Mouse (Mus musculus) frontal cortex, postnatal 25 days (tissue): ENCODE measurements around the gene Kcnj14.
A peak's percentile ranks its signal among the peaks of the same experiment; 100 is the strongest.

ENCODE experiments used
- DNase-seq, 2 experiments: peaks; one replicate each; pipeline ENCODE4 v3.0.0; 2022; ENCODE audit warnings: low spot score in 2 of 2

Kcnj14 gene

DNA sequence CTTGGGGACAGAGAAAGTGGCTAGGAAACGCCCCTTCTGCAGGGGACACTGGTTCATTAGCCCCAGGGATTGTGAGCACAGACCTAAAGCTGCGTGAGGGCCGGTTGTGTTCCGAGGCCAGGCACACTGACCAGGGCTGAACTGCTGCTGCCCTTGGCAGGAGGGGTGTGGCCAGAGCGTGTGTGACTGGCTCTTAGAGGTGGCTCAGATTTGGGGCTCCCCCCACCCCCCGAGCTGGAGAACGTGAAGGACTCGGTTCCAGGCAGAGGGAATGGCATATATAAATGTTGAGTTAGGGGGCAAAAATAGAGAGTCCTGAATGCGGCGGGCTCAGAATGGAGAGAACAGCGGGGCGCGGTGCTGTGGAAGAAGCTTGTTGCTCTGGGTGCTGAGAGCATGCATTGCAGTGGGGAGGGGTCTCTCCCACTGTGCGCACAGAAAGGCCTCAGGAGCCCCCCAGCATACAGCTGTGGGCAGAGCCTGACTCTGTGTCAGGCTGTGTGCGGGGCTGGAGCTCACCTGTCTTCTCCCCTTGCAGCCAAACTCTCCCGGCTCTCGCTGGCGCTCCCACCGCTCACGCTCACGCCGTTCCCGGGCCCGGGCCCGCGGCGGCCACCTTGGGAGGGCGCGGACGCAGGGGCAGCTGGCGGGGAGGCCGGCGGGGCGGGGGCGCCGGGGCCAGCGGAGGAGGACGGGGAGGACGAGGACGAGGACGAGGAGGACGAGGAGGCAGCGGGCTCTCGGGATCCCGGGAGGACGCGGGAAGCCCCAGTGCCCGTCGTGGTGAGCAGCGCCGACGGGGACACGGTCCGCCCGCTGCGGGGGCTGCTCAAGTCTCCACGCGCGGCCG lies 26.7 kb downstream of the Kcnj14 start:
- DNase-seq = peak in 1 of 2 experiments; percentile 8

DNA sequence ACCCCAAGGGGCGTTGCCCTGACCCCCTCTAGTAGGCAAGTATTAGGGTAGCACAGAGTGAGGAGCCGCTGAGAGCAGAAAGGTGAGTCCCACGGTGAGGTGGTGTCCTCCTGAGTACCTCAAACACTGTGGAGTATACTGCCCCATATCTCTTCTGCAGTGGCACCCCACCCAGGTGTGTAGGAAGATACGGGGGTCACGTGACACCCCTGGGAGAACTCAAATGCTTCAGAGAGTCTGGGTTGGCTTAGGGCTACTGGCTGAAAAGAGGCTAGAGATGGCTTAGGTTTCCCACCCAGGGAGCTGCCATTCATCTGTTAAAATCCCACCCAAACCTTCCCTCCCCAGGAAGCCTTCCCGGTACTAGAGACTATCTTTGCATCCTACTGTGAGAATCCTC lies 27.6 kb downstream of the Kcnj14 start:
- no peak for DNase-seq

DNA sequence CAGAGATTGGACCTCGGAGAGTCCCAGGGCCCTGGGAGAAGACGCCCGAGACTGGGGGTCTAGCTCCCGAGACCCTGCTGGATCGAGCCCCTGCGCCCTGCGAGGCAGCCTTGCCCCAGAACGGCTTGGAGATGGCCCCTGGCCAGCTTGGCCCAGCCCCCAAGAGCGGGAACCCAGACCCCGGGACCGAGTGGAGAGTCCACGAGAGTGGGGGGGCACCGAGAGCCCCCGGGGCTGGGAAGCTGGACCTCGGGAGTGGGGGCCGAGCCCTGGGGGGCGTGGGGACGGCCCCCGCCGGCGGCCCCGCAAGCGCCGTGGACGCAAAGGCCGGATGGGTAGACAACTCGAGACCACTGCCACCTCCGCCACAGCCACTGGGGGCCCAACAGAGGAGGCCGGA lies 29.6 kb downstream of the Kcnj14 start:
- DNase-seq = no peak

DNA sequence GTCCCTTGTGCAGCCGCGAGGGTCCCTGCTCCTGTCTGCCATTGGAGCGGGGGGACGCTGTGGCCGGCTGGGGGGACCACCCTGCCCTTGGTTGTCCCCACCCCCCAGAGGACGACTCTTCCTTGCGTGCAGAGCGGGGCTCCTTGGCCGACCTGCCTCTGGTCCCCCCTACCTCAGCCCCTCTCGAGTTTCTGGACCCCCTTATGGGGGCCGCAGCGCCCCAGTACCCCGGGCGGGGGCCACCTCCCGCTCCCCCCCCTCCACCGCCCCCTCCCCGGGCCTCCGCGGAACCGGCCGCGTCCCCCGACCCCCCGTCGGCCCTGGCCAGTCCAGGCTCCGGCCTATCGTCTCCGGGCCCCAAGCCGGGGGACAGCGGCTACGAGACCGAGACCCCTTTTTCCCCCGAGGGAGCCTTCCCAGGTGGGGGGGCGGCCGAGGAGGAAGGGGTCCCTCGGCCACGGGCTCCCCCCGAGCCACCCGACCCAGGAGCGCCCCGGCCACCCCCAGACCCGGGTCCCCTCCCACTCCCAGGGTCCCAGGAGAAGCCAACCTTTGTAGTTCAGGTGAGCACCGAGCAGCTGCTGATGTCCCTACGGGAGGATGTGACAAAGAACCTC lies 30.5 kb downstream of the Kcnj14 start:
- DNase-seq = no peak

DNA sequence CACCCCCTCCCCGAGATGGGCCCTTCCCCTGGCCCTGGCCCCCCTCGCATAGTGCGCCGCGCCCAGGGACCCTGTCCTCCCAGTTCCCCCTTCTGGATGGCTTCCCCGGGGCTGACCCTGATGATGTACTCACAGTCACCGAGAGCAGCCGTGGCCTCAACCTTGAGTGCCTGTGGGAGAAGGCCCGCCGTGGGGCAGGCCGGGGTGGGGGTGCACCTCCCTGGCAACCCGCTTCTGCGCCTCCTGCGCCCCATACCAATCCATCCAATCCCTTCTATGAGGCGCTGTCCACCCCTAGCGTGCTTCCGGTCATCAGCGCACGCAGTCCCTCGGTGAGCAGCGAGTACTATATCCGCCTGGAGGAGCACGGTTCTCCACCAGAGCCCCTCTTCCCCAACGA lies 31.3 kb downstream of the Kcnj14 start:
- no peak for DNase-seq

DNA sequence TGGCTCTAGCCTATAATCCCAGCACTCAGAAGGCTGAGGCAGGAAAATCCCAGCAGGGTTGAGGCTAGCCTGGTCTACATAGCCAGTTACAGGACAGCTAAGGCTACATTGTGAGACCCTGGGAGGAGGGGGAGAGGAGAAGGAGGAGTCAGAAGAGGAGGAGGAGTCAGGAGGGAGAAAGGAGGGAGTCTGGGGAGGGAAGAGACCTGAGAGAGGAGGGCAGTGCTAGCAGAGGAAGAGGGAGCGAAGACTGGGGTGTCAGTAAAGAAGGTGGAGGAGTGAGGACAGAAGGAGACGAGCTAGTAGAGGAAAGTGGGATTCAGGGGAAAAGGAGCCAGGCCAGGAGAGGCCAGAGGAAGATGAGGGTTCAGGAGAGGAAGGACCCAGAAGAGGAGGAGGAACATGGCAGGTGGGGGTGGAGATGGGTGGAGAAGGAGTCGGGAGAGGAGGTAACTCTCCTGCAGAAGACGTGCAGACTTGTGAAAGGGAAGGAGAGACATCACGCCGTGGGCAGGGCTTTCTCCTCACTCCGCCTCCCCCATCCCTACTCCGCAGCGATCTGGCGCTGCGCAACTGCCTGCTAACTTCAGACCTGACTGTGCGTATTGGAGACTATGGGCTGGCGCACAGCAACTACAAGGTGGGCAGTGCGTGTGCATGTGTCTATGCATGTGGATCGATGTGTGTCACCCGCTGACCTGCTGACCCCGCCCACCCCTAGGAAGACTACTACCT lies 32.7 kb downstream of the Kcnj14 start:
- DNase-seq = no peak

DNA sequence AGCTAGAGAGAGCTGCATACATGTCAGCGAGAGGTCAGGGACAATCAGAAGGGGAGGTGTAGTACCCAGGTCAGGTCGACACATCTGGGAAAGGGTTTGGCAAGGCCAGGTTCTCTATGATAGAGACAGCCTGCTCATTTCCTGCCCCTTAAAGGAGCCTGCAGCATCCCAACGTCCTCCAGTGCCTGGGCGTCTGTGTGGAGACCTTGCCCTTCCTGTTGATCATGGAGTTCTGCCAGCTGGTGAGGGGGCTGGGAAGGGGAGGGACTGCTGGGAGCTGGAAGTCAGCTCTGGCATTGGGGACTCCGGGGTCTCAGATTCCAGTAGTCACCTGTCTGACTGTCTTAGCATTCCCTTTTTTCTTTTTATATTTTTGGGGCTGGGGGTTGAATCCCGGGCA lies 33.9 kb downstream of the Kcnj14 start:
- no peak for DNase-seq

DNA sequence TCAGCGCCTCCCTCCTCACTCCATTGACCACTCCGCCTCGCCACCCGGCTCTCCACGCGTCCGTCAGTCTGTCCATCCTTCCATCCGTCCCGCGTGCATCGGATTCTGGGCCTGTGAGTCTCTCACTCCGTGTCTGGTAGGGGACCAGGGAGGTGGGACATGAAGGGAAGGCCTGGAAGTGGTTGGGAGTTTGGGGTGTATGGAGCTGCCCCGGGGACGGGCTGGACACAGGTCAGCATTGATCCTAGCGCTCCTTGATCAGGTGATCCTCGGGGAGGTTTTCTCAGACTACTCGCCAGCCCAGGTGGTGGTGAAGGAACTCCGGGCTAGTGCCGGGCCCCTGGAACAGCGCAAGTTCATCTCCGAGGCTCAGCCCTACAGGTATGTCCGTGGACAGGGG lies 36.9 kb downstream of the Kcnj14 start:
- no peak for DNase-seq

DNA sequence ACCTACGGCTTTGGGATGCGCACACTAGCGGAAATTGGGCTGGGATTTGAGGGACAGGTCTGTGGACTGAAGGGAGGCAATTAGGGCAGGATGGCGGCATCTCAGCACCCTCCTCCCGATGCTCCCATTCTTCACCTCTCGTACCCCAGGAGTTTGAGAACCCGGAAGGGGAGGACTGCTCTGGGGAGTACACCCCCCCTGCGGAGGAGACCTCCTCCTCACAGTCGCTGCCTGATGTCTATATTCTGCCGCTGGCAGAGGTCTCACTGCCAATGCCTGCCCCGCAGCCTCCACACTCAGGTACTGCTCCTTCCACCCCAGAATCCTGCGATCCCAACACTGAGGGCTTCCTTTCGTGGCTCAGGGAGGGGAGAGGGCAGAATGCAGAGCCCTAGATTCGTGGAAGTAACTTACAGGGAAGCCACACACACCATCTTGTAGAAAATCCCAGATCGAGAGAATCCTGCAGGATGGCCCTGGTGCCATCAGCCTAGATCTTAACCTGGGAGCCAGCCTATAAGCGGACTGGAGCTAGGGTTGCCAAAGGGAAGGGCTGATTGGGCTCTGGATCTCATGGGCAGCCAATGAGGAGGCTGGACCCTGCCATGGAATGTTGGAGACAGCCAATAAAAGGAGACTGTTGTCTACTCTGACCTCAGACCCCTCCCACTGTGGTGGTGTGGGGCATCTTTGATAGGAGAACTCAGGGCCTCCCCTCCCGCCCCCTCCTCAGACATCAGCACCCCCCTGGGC lies 37.7 kb downstream of the Kcnj14 start:
- DNase-seq = no peak

DNA sequence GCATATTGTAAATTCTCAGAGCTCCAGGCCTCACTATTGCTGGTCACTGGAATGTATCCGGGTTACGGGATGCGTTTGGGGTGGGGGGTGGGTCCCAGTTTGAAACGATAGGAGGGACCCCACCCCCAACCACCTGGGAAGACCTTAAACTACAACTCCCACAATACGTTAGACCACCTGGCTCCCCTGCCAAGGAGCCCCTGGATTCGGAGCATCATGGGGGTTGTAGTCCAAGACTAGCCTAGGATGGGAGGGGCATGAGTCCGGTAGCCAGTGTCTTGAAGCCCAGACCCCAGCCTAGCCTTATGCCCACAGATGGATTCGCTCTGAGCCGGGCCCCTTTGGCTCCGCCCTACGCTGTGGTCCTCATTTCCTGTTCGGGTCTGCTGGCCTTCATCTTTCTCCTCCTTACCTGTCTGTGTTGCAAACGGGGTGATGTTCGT lies 38.4 kb downstream of the Kcnj14 start:
- DNase-seq = no peak

DNA sequence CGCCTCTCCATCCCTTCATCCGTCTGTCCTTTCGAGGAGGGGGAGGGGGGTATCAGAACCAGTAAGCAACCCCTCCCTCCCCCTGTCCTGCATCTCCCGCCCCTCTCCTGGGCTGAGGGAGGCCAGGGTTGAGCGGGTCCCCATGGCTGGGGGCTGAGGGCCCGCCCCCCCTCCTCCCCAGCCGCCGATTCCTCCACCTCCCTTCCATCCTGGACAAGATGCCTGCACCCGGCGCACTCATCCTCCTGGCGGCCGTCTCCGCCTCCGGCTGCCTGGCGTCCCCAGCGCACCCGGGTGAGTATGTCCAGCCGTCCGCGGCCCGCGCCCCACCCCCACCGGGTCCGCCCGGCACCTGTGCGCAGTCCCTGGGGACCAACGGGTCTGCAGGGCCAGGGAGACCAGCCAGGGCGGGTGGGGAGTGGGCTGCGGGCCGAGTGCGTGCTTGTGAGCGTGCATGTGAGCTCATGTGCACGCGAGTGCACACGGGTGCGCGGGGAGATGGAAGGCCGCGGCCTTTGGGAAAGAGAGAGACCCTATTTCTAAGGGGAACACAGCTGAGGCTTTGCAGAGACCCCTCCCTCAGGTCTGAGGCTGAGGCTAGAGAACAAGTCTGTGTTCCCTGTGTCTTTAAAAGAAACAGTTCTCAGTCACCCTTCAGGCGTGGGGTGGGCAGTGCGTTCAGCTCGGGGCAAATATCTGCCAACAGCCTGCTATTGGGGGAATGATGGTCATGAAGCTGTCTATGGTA lies 39.0 kb downstream of the Kcnj14 start:
- no peak for DNase-seq

DNA sequence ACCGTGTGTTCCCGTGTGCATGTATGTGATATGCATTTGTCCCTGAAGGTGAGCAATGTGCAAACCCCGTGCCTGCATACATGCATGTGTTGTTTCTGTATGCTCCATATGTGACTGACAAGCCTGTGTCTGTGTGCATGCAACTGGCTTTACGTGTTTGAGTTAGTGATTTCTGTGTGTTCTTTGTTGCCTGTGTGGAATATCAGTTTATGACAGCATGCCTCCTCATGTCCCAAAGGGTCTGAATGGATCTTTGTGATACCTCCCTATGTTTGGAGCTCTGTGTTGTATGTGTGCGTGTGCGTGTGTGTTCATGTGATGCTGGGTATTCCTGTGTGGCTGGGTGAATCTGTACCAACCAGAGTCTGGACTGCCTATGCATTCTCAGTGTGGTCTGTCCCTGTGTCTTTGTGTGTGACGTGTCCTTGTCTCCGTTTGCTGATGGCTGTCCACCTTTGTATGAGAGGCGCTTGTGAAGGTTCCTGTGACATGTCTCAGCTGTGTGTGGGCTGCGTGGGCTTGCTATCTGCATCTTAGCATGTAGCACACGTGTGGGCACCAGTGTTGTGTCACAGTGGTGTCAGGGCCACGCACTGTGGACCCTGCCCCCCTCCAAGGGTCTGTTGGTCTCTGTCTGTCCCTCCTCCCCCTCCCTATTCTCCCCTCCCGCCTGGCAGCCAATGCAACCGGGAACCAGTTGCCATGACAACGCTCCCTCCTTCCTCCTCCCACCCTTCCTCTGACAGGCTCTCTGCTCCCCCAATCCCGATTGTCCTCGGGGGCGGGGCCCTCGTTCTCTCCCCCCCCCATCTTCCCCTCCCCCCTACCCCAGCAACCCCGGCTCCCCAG lies 39.8 kb downstream of the Kcnj14 start, which contains the start of gene Sult2b1:
Gene Sult2b1, minus strand, starts transcription at position 146 of the 849 bp plus-strand sequence.
- peak; percentile 71 to 78 for DNase-seq

DNA sequence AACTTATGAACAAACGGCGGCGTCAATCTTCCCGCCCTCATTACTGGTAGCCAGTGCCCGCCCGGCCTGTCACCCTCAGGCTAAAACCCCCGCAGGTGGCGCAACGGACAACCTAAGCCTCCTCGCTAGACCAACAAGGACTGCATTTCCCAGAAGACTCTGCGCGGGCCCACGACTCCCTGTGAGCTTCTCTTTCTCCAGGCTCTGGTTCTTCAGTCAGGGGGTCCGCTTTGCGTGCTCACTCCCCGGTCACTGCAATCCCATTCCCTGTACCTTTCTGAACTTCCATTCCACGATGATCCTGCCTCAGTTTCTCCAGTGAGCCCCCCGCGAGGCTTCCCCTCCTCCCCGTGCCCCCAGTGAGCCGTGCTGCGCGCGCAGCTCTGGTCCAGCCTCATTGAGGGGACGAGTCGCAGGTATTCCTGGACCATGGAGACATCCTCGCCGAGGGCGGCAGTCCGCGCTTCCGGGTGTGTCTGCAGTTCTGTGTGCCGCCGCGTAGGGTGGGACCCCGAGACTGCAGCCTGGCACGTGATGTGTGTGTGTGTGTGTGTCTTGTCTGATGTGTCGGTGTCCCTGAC lies 41.0 kb downstream of the Kcnj14 start, which contains the start of gene Lmtk3:
Gene Lmtk3, plus strand, starts transcription at position 228 of the 581 bp plus-strand sequence.
- peak; percentile 65 for DNase-seq

DNA sequence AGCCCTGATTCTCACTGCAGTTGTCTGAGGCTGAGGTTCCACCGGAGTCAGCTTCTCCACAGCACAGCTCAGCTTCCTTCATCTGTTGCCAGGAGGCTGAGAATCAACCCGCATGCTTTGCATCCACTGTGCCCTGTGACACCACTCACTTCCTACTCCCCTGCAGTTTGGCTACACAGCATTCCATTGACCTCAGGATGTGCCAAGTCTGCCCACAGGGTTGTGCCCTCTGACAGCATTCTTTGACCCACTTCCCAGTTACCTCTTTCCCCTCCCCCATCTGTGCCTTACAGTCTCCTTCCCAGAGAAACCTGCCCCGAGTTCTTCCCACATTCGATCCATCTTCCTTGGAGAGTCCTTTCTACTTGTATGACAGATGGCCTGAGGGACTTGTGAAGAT lies 42.3 kb downstream of the Kcnj14 start:
- no peak for DNase-seq

DNA sequence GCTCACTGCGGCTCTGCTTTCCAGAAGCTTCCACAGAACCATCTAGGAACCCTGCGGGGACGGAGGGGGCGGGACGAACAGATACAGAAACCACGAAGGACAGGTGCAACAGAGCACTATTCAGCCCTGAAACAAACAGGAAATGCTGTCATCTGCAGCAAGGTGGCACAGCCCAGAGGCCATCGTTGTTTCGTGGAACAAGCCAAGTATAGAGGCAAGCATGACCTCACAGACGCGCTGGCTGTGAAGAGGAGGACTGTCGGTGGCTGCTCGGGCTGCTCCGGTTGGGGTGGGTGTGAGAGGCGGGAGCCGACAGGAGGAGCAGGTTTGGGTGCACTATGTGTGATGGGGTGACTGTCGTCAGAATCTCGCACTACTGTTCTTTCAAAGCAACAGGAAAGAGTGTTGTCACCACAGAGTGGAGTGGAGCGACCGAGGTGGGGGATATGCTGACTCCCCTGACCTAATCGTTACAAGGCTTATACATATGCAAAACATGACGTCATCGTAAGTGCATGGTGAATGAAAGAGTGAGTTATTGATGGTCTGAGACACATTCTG lies 45.4 kb downstream of the Kcnj14 start:
- DNase-seq = no peak

DNA sequence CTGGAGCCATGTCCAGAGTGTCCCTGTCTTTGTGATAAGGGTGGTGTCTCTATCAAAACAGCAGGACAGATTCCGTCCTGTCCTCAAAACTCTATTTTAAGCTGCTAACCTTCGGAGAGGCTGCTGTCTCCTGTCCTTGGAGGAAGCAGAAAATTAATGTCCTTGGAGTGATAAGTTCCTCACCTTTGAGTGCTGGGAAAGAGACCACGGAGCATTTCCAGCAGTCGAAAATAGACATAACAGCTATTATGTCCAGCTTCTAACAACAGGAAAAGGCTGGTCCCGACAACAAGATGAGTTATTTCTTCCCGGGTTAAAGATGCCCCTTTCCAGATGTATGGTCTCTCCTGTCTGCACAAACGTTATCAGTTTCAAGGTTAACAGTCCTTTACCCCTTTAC lies 49.3 kb downstream of the Kcnj14 start:
- DNase-seq = no peak

DNA sequence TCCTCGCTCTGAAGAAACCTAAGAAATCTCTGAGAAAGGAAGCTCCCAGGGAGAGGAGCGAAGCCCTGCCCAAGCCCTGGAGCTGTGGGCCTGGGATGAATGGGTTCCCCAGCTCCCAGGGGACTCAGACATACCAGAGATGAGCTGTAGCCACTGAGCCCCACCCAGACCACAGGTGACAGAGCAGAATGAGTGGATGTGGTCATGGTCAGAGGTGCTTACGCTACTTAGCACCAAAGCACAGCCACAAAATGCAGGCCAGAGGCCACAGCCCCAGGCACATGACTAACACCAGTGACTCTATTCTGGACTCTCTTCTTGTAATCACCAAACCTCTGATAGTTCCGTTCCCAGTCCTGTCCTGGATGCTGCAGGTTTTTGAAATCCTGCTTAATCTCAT lies 53.5 kb downstream of the Kcnj14 start:
- DNase-seq = no peak

DNA sequence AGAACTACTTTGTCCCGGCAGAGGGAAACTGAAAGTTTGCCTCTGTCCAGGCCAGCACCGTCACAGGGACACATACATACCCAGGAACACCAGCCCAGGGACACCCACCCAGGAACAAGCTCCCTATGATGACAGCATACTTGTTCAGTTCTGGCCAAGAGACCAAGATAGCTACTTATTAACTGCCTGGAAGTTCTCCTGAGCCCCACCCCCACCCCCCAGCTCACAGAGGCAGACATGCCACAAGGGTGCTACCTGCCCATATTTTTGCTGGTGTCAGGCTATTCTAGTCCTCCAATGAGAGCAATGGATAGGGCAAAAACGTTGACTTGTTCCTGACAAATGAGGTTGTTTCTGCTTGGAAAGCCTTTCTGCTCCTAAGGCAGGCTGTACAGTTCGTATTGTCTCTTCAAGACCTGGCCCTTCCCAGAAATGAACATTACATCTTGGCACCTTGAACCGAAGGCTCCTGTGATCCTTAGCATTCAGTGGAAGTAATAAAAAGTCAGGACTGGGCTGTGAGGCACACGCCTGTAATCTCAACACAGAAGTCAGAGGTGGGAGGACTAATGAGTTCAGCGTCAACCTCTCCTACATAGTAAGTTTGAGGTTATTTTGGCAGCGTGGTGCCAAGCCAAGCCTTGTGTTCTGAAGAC lies 54.0 kb downstream of the Kcnj14 start:
- no peak for DNase-seq

DNA sequence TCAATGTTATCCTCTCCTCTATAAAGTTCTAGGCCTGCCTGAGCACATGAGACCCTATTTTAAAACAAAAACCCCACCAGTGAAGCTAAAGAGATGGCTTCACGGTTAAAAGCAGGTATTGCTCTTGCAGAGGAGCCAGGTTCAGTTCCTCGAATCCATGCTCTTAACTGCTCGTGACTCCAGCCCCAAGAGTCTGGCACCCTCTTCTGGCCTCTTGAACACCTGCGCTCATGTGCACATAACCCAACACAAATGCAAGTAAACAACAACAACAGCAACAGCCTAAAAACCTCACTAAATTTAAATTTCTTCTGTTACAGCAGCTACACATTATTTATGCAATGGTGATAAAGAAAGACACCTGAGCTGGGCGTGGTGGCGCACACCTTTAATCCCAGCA lies 57.1 kb downstream of the Kcnj14 start:
- no peak for DNase-seq
